Mouse (Mus musculus) left cerebral cortex, adult 8-10 months (tissue): Measurements from ENCODE around the gene Klhl11. TPM values are rescaled to one million over a fixed set of nuclear protein-coding genes. Genes with fewer than 3 reads are reported as not detected.

ENCODE experiments used
- DNase-seq, 2 experiments: peaks; one replicate each; pipeline ENCODE4 v3.0.0; 2022; ENCODE audit warnings: low spot score in 2 of 2
- total RNA-seq, 4 experiments: library from RNA; stranded (reverse); gene quantifications; 2 replicates each; pipeline ENCODE4 v1.2.4; 2022

Gene Klhl11
- total RNA-seq, 4 experiments from 2014 or later = 94.8 to 99.9 (median 97.3) TPM

GRCm38 (mm10) chr11:100471352-100472196 lies 967 bp downstream of the Klhl11 start:
- DNase-seq = no peak

- no peak for DNase-seq
Measured at GRCm38 (mm10) chr11:100465833-100466232, 6.7 kb downstream of the Klhl11 start.

- no peak for DNase-seq
Measured at GRCm38 (mm10) chr11:100465229-100465792, 7.2 kb downstream of the Klhl11 start.

GRCm38 (mm10) chr11:100462699-100463098 lies 9.8 kb downstream of the Klhl11 start:
- no peak for DNase-seq

- DNase-seq = no peak
Measured at GRCm38 (mm10) chr11:100457711-100458110, 14.8 kb downstream of the Klhl11 start.

- DNase-seq = no peak
Measured at GRCm38 (mm10) chr11:100457247-100457646, 15.3 kb downstream of the Klhl11 start.

- DNase-seq = no peak
Measured at GRCm38 (mm10) chr11:100442625-100443024, 29.9 kb downstream of the Klhl11 start.

GRCm38 (mm10) chr11:100441797-100442196 lies 30.7 kb downstream of the Klhl11 start, which contains the start of the genes Nt5c3b and Klhl10:
TSS of gene Nt5c3b (minus strand) at chr11:100441808.
TSS of gene Klhl10 (plus strand) at chr11:100441917.
- DNase-seq = no peak

- peak; percentile 61 to 83 for DNase-seq
Measured at GRCm38 (mm10) chr11:100440691-100441522, 31.6 kb downstream of the Klhl11 start.

- DNase-seq = no peak
Measured at GRCm38 (mm10) chr11:100437901-100438300, 34.6 kb downstream of the Klhl11 start.

- DNase-seq = no peak
Measured at GRCm38 (mm10) chr11:100435678-100436246, 36.8 kb downstream of the Klhl11 start.

- DNase-seq = no peak
Measured at GRCm38 (mm10) chr11:100432002-100432401, 40.5 kb downstream of the Klhl11 start.

GRCm38 (mm10) chr11:100430052-100430451 lies 42.5 kb downstream of the Klhl11 start:
- DNase-seq = no peak

- no peak for DNase-seq
Measured at GRCm38 (mm10) chr11:100428612-100429199, 43.8 kb downstream of the Klhl11 start.

GRCm38 (mm10) chr11:100426820-100427219 lies 45.7 kb downstream of the Klhl11 start:
- no peak for DNase-seq

- peak in 1 of 2 experiments; percentile 53 for DNase-seq
Measured at GRCm38 (mm10) chr11:100425851-100426250, 46.7 kb downstream of the Klhl11 start.

GRCm38 (mm10) chr11:100423836-100424235 lies 48.7 kb downstream of the Klhl11 start:
- no peak for DNase-seq

GRCm38 (mm10) chr11:100421537-100421936 lies 51.0 kb downstream of the Klhl11 start:
- DNase-seq = no peak

- no peak for DNase-seq
Measured at GRCm38 (mm10) chr11:100414914-100415822, 57.4 kb downstream of the Klhl11 start, which contains the start of gene Fkbp10. TSS of gene Fkbp10 (plus strand) at chr11:100415697.
